Mouse (Mus musculus) Patski (cell line): ENCODE measurements around the gene Alkbh1. TPM values are rescaled to one million over a fixed set of nuclear protein-coding genes. Genes with fewer than 3 reads are reported as not detected.
"Not testable (repeated sequence)": the region's sequence is repeated elsewhere in the genome, so short reads cannot be mapped to it uniquely, and the experiment has no call there.

ENCODE experiments used
- ATAC-seq: fragments of 100-300 bp; one replicate; pipeline ENCODE4 v1.8.0; 2021
- CTCF ChIA-PET: fragments of 350-600 bp; sonication (Branson Sonifier 250); formaldehyde crosslinking; loops from one replicate; lab custom pipeline; 2022; ENCODE audit warnings: inconsistent platforms; lab: Charles Lee
- POLR2A ChIA-PET: fragments of 350-600 bp; sonication (Branson Sonifier 250); formaldehyde crosslinking; loops from one replicate; lab custom pipeline; 2022; ENCODE audit warnings: antibody characterized with exemption, inconsistent platforms; lab: Charles Lee
- DNase-seq: peaks from one replicate; pipeline ENCODE4 v3.0.0-alpha.2; 2011; ENCODE audit warnings: low read depth, low spot score
- H3K27me3 ChIP-seq: fragments of 371-371 bp; one replicate; pipeline ENCODE4 v1.5.1; 2021
- CTCF ChIP-seq: fragments of 100-300 bp; IDR thresholded peaks from one replicate; pipeline ENCODE4 v1.5.1; 2021
- in situ Hi-C: fragments of 300-500 bp; cut with MboI; formaldehyde crosslinking; loops from 3 replicates; pipeline ENCODE4 v1.11.1; 2018; ENCODE audit warnings: low pct_unique_long_range_greater_than_20kb, mixed read lengths
- polyA plus RNA-seq: library from polyadenylated mRNA; unstranded; gene quantifications from one replicate; pipeline ENCODE4 v1.2.3, GENCODE M21; 2021

The Alkbh1 gene
- polyA plus RNA-seq: 15.5 TPM

GRCm38 (mm10) chr12:87443700-87444122 is at the start of gene Alkbh1, which contains the start of gene Slirp:
Alkbh1 (minus strand) TSS chr12:87444017.
Slirp (plus strand) TSS chr12:87443896.
- in situ Hi-C loops: no loop called here
- ChIA-PET POLR2A (interaction anchor here (0.8 to 1.4 kb wide), 2 partner anchors 26 to 28 kb away, joined by 3 to 8 read pairs; partner anchors contain the start of gene Snw1), CTCF (interaction anchor here (1.2 kb wide), 1 partner anchor 9 kb away, joined by 3 read pairs; no protein-coding TSS in a partner anchor)
- TF ChIP-seq CTCF: no peak
- H3K27me3 ChIP-seq: no peaks in the 10 kb centered on the region
- DNase-seq: peak; percentile 49
- peak; percentile 89 for ATAC-seq

GRCm38 (mm10) chr12:87488683-87489082 is 44.9 kb upstream of the Alkbh1 start:
- DNase-seq, POLR2A ChIA-PET, ATAC-seq, H3K27me3 ChIP-seq, CTCF ChIA-PET, in situ Hi-C loops: not testable (repeated sequence)

- CTCF ChIA-PET, ATAC-seq, DNase-seq, in situ Hi-C loops, H3K27me3 ChIP-seq, POLR2A ChIA-PET: not testable (repeated sequence)
These were observed 38.7 kb upstream of the Alkbh1 start for GRCm38 (mm10) chr12:87482482-87482881.

GRCm38 (mm10) chr12:87474756-87475155 is 30.9 kb upstream of the Alkbh1 start:
- ChIA-PET CTCF (no interaction called here), POLR2A (no interaction called here)
- ATAC-seq (no peak), DNase-seq (no peak)
- TF ChIP-seq CTCF: no peak
- in situ Hi-C loops: no loop called here
- no peaks in the 10 kb centered on the region for H3K27me3 ChIP-seq

GRCm38 (mm10) chr12:87471964-87472786 is 28.4 kb upstream of the Alkbh1 start, which contains the start of gene Snw1:
Snw1 (minus strand) TSS chr12:87472274.
- ATAC-seq (peak; percentile 90), DNase-seq (peak; percentile 71)
- in situ Hi-C loops: no loop called here
- no peak for TF ChIP-seq CTCF
- CTCF ChIA-PET: no interaction called here
- POLR2A ChIA-PET: interaction anchor here (1.8 kb wide), 1 partner anchor 29 kb away, joined by 8 read pairs; the partner anchor contains the start of genes Alkbh1 and Slirp
- H3K27me3 ChIP-seq: no peaks in the 10 kb centered on the region

- in situ Hi-C loops: no loop called here
- ChIA-PET CTCF (interaction anchor here (0.7 kb wide), 1 partner anchor 19 kb away, joined by 3 read pairs; no protein-coding TSS in a partner anchor), POLR2A (interaction anchor here (1.3 to 1.8 kb wide), 2 partner anchors 20 to 28 kb away, joined by 4 to 8 read pairs; partner anchors contain the start of genes Alkbh1 and Slirp)
- DNase-seq (no peak), ATAC-seq (peak; percentile 36)
- no peaks in the 10 kb centered on the region for H3K27me3 ChIP-seq
- no peak for TF ChIP-seq CTCF
These were observed 27.7 kb upstream of the Alkbh1 start for GRCm38 (mm10) chr12:87471421-87471963.

GRCm38 (mm10) chr12:87470263-87471136 is 26.7 kb upstream of the Alkbh1 start:
- DNase-seq (no peak), ATAC-seq (no peak)
- ChIA-PET CTCF (interaction anchor here (0.7 kb wide), 1 partner anchor 18 kb away, joined by 3 read pairs; no protein-coding TSS in a partner anchor), POLR2A (interaction anchor here (1.3 to 1.8 kb wide), 2 partner anchors 19 to 27 kb away, joined by 4 to 8 read pairs; partner anchors contain the start of genes Alkbh1 and Slirp)
- no peaks in the 10 kb centered on the region for H3K27me3 ChIP-seq
- in situ Hi-C loops: no loop called here
- TF ChIP-seq CTCF: no peak

- no peaks in the 10 kb centered on the region for H3K27me3 ChIP-seq
- DNase-seq: no peak
- POLR2A ChIA-PET: no interaction called here
- CTCF ChIA-PET: no interaction called here
- in situ Hi-C loops: no loop called here
- no peak for TF ChIP-seq CTCF
- no peak for ATAC-seq
These were observed 21.0 kb upstream of the Alkbh1 start for GRCm38 (mm10) chr12:87464678-87465297.

GRCm38 (mm10) chr12:87449456-87449855 is 5.6 kb upstream of the Alkbh1 start:
- CTCF ChIA-PET: no interaction called here
- H3K27me3 ChIP-seq: no peaks in the 10 kb centered on the region
- no peak for TF ChIP-seq CTCF
- in situ Hi-C loops: loop anchor here (5.0 kb wide), 1 partner anchor 1303 kb away; no protein-coding TSS in a partner anchor
- ATAC-seq: no peak
- POLR2A ChIA-PET: no interaction called here
- DNase-seq: no peak

- H3K27me3 ChIP-seq: no peaks in the 10 kb centered on the region
- ATAC-seq (no peak), DNase-seq (no peak)
- TF ChIP-seq CTCF: no peak
- in situ Hi-C loops: no loop called here
- ChIA-PET CTCF (no interaction called here), POLR2A (no interaction called here)
These were observed 394 bp upstream of the Alkbh1 start for GRCm38 (mm10) chr12:87444211-87444610.
